Mouse (Mus musculus): Measurements from ENCODE around the gene Wnk3. TPM values are rescaled to one million over a fixed set of nuclear protein-coding genes. Genes with fewer than 3 reads are reported as not detected.

Wnk3 gene
- polyA plus RNA-seq, 1 experiment from 2014 or later: 10.0 TPM

- DNase-seq (ENCODE audit: extremely low spot score, low spot score): no peak
- 0 out of 2 replicates have a peak, but pooled peaks cover 6% of the 10 kb centered on the region for H3K36me3 ChIP-seq (replicated peaks)
- H3K4me3 ChIP-seq: no peak overlapping the region
- no peak overlapping the region for H3K27ac ChIP-seq
- H3K4me1 ChIP-seq: peaks cover 20% of the 10 kb centered on the region
- H3K9me3 ChIP-seq: no peaks in the 10 kb centered on the region
- H3K27me3 ChIP-seq (ENCODE audit: poor library complexity, severe bottlenecking): peaks cover 61% of the 10 kb centered on the region
Measured at GRCm38 (mm10) chrX:151347278-151347677, 149.4 kb downstream of the Wnk3 start.

GRCm38 (mm10) chrX:151349322-151349721 lies 151.4 kb downstream of the Wnk3 start:
- peaks cover 20% of the 10 kb centered on the region for H3K4me1 ChIP-seq
- DNase-seq (ENCODE audit: extremely low spot score, low spot score): no peak
- 91% methylated on average over 5 of the region's 5 CpGs for WGBS
- H3K4me3 ChIP-seq: no peak overlapping the region
- no peak overlapping the region for H3K27ac ChIP-seq
- H3K9me3 ChIP-seq: no peaks in the 10 kb centered on the region
- H3K27me3 ChIP-seq (ENCODE audit: poor library complexity, severe bottlenecking): peaks cover 44% of the 10 kb centered on the region
- 0 out of 2 replicates have a peak, but pooled peaks cover 6% of the 10 kb centered on the region for H3K36me3 ChIP-seq (replicated peaks)

Other genes with a start within 250 kb of the Wnk3 start
- 41.8 and 44.3 TPM in 2 replicates for gene Gnl3l, start 180.8 kb upstream of the Wnk3 start, polyA plus RNA-seq (2016; fragmentation: Nextera tagmentation; extraction: Ambion mirVana)
- 11.5 and 13.2 TPM in 2 replicates for gene Fgd1, start 151.9 kb upstream of the Wnk3 start, polyA plus RNA-seq (2016; fragmentation: Nextera tagmentation; extraction: Ambion mirVana)
- 64.6 and 65.2 TPM in 2 replicates for gene Tsr2, start 101.5 kb upstream of the Wnk3 start, polyA plus RNA-seq (2016; fragmentation: Nextera tagmentation; extraction: Ambion mirVana)
- gene Fam120c, start 146.1 kb downstream of the Wnk3 start, polyA plus RNA-seq (2016; fragmentation: Nextera tagmentation; extraction: Ambion mirVana): 2.7 and 3.3 TPM in 2 replicates

All from forebrain, embryonic 10.5 days (tissue).